Mouse (Mus musculus) C2C12 (cell line): ENCODE measurements at regions not wholly inside any gene's neighbourhood (a gene's known extent, or its start where the extent isn't known, plus 50 kb on each side); places are given as distances from the start of the nearest gene placed in this dataset.

Experiments
- H3K27me3 ChIP-seq: one replicate; pipeline ENCODE4 v1.6.1; 2011; ENCODE audit not compliant: control insufficient read depth, insufficient read depth, insufficient read length
- H3K36me3 ChIP-seq: one replicate; pipeline ENCODE4 v1.6.1; 2011; ENCODE audit not compliant: control insufficient read depth, insufficient read depth
- H3K4me3 ChIP-seq: one replicate; pipeline ENCODE4 v1.5.1; 2011; ENCODE audit warnings: mild to moderate bottlenecking, control low read depth; ENCODE audit not compliant: poor library complexity, insufficient read depth, severe bottlenecking
- H3K79me2 ChIP-seq: one replicate; pipeline ENCODE4 v1.6.1; 2011; ENCODE audit not compliant: control insufficient read depth, insufficient read depth
- H3K79me3 ChIP-seq: one replicate; pipeline ENCODE4 v1.6.1; 2011; ENCODE audit warnings: low read depth, control low read depth
- H3ac ChIP-seq: one replicate; pipeline ENCODE3; 2011; ENCODE audit warnings: low read depth; ENCODE audit not compliant: control insufficient read depth, insufficient read length
- CEBPB ChIP-seq: IDR thresholded peaks from one replicate; pipeline ENCODE4 v1.6.1; 2011; ENCODE audit warnings: low read depth, mild to moderate bottlenecking, control low read depth, moderate library complexity
- CTCF ChIP-seq: IDR thresholded peaks from one replicate; pipeline ENCODE4 v1.5.1; 2011; ENCODE audit not compliant: control insufficient read depth, insufficient read depth, insufficient read length
- FOSL1 ChIP-seq: IDR thresholded peaks from one replicate; pipeline ENCODE4 v1.8.0; 2011; ENCODE audit warnings: mild to moderate bottlenecking, low read length; ENCODE audit not compliant: poor library complexity, insufficient read depth, severe bottlenecking
- MAX ChIP-seq: IDR thresholded peaks from one replicate; pipeline ENCODE4 v1.6.1; 2011; ENCODE audit warnings: mild to moderate bottlenecking, control low read depth
- MYOD1 ChIP-seq: IDR thresholded peaks from one replicate; pipeline ENCODE4 v1.6.1; 2011; ENCODE audit warnings: low read depth; ENCODE audit not compliant: control insufficient read depth, insufficient read length
- MYOG ChIP-seq: IDR thresholded peaks from one replicate; pipeline ENCODE4 v1.6.1; 2011; ENCODE audit not compliant: control insufficient read depth, insufficient read length; ENCODE audit errors: extremely low read depth
- USF1 ChIP-seq: IDR thresholded peaks from one replicate; pipeline ENCODE4 v1.6.1; 2011; ENCODE audit warnings: low read depth, mild to moderate bottlenecking, control low read depth, moderate library complexity

- Histone ChIP-seq H3K4me3 (no peak overlapping the region), H3K79me2 (no peaks in the 10 kb centered on the region), H3K36me3 (no peaks in the 10 kb centered on the region), H3K79me3 (no peaks in the 10 kb centered on the region), H3K27me3 (no peaks in the 10 kb centered on the region), H3ac (no peak overlapping the region)
- TF ChIP-seq MAX: no peak
- TF ChIP-seq CTCF: no peak
- TF ChIP-seq MYOG: no peak
These were observed 194.7 kb upstream of the Esrrg start for GRCm38 (mm10) chr1:187413881-187414280.

GRCm38 (mm10) chr1:187418186-187419140 lies 190.1 kb upstream of the Esrrg start:
- no peak overlapping the region for H3K4me3 ChIP-seq
- H3K79me3 ChIP-seq: no peaks in the 10 kb centered on the region
- no peak overlapping the region for H3ac ChIP-seq
- no peaks in the 10 kb centered on the region for H3K27me3 ChIP-seq
- H3K79me2 ChIP-seq: no peaks in the 10 kb centered on the region
- H3K36me3 ChIP-seq: no peaks in the 10 kb centered on the region
- TF ChIP-seq MAX: no peak
- no peak for TF ChIP-seq MYOG
- TF ChIP-seq MYOD1: no peak
- no peak for TF ChIP-seq USF1
- no peak for TF ChIP-seq CTCF
- TF ChIP-seq FOSL1: no peak
- TF ChIP-seq CEBPB: no peak

- no peaks in the 10 kb centered on the region for H3K79me3 ChIP-seq
These were observed 179.9 kb upstream of the Esrrg start for GRCm38 (mm10) chr1:187428536-187429215.

GRCm38 (mm10) chr1:187433716-187434634 lies 174.6 kb upstream of the Esrrg start:
- no peaks in the 10 kb centered on the region for H3K36me3 ChIP-seq
- H3ac ChIP-seq: no peak overlapping the region
- no peak overlapping the region for H3K4me3 ChIP-seq
- TF ChIP-seq USF1 (no peak), MYOD1 (no peak), CTCF (no peak), FOSL1 (no peak), CEBPB (no peak), MYOG (no peak), MAX (no peak)
- H3K27me3 ChIP-seq: no peaks in the 10 kb centered on the region
- no peaks in the 10 kb centered on the region for H3K79me3 ChIP-seq
- no peaks in the 10 kb centered on the region for H3K79me2 ChIP-seq

More at GRCm38 (mm10) chr1:187428536-187429215, 179.9 kb upstream of the Esrrg start:
- TF ChIP-seq MAX (no peak), MYOD1 (no peak), USF1 (no peak), CEBPB (no peak), FOSL1 (no peak), MYOG (no peak), CTCF (no peak)
- no peaks in the 10 kb centered on the region for H3K79me2 ChIP-seq
- H3ac ChIP-seq: no peak overlapping the region
- H3K4me3 ChIP-seq: no peak overlapping the region
- H3K27me3 ChIP-seq: no peaks in the 10 kb centered on the region
- no peaks in the 10 kb centered on the region for H3K36me3 ChIP-seq

- Histone ChIP-seq H3ac (no peak overlapping the region), H3K27me3 (no peaks in the 10 kb centered on the region), H3K36me3 (no peaks in the 10 kb centered on the region), H3K4me3 (no peak overlapping the region), H3K79me3 (no peaks in the 10 kb centered on the region), H3K79me2 (no peaks in the 10 kb centered on the region)
- no peak for TF ChIP-seq USF1
- TF ChIP-seq MYOD1: no peak
- no peak for TF ChIP-seq MAX
- no peak for TF ChIP-seq CTCF
- no peak for TF ChIP-seq CEBPB
These were observed 169.2 kb upstream of the Esrrg start for GRCm38 (mm10) chr1:187439170-187439914.
